Mouse (Mus musculus): Measurements from ENCODE around the gene Ago4.

DNA sequence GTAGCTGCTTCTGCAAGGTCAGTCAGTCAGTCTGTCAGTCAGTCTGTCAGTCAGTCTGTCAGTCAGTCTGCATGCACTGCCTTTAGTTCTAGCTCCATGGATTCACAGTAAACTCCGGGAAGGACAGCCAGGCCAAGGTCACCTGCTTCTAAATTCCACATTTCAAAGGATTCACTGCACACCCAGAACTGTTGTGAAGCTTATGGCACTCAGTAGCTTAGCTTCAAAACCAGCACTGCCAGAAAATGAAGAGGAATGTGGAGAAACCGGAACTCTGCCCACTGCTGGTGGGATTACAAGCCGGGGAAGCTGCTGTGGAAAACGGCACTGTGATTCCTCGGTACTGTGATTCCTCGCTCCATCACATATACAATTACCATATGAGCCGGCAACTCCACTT is 77.8 kb downstream of the Ago4 start:
- TF ChIP-seq CTCF (IDR thresholded peaks at IDR 0.05; ENCODE audit: low read depth, low read length) (no peak), POLR2A (IDR thresholded peaks at IDR 0.05; ENCODE audit: extremely low read depth, insufficient read depth, low read length) (no peak)
